Mouse (Mus musculus) megakaryocyte, embryonic 14.5 days (primary cell): ENCODE measurements around the gene Krtap9-3. TPM values are rescaled to one million over a fixed set of nuclear protein-coding genes. Genes with fewer than 3 reads are reported as not detected.

Source experiments
- H3K27me3 ChIP-seq: replicated peaks from 2 replicates; pipeline ENCODE3; 2012; ENCODE audit warnings: inconsistent platforms
- H3K36me3 ChIP-seq: replicated peaks from 2 replicates; pipeline ENCODE3; 2012; ENCODE audit warnings: low read length, inconsistent platforms, mixed read lengths
- H3K4me1 ChIP-seq: 2 replicates; pipeline ENCODE4 v1.6.1; 2012; ENCODE audit warnings: inconsistent platforms
- H3K4me3 ChIP-seq: replicated peaks from 2 replicates; pipeline ENCODE3; 2012; ENCODE audit warnings: moderate library complexity, mild to moderate bottlenecking, inconsistent platforms
- H3K9me3 ChIP-seq: 2 replicates; pipeline ENCODE4 v1.6.1; 2012; ENCODE audit warnings: inconsistent platforms
- FLI1 ChIP-seq: IDR thresholded peaks from 2 replicates; pipeline ENCODE4 v1.6.1; 2012; ENCODE audit warnings: low read length, inconsistent platforms, mixed read lengths
- GATA1 ChIP-seq: IDR thresholded peaks from 3 replicates; pipeline ENCODE4 v1.6.1; 2012; ENCODE audit warnings: mixed read lengths, low read length, inconsistent platforms, borderline replicate concordance
- polyA plus RNA-seq: library from polyadenylated mRNA; stranded (reverse); fragments of >175 nt; gene quantifications from 2 replicates; pipeline ENCODE4 v1.2.3, GENCODE M21; 2012; ENCODE audit warnings: low replicate concordance; ENCODE audit not compliant: insufficient read depth

Krtap9-3 gene
- polyA plus RNA-seq, 1 experiment = not detected

DNA sequence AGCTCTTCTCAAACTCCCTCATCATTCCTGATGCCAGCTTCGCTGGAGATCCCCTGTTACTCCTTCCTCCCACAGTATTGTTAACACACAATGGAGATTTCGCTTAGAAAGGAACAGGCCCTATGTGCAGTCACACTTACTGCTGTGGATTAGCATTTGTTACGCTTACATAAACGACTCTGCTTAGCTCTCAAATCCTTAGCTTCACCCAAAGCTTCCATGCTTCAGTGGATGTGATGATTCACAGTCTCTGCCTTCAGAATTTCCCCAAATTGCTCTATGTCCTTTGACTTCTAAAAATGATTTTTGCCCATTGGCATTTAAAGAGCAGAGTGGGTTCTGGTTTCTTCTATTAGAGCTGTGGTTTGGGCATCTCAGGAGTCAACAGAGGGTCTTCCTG, 24.7 kb downstream of the Krtap9-3 start:
- TF ChIP-seq FLI1 = no peak
- TF ChIP-seq GATA1 = no peak
- H3K9me3 ChIP-seq = no peaks in the 10 kb centered on the region
- peaks cover 3% of the 10 kb centered on the region; the same call in 1 of the 2 replicates for H3K4me1 ChIP-seq
- H3K27me3 ChIP-seq = peaks cover 2% of the 10 kb centered on the region
- no peak overlapping the region for H3K4me3 ChIP-seq
- H3K36me3 ChIP-seq = no peaks in the 10 kb centered on the region

DNA sequence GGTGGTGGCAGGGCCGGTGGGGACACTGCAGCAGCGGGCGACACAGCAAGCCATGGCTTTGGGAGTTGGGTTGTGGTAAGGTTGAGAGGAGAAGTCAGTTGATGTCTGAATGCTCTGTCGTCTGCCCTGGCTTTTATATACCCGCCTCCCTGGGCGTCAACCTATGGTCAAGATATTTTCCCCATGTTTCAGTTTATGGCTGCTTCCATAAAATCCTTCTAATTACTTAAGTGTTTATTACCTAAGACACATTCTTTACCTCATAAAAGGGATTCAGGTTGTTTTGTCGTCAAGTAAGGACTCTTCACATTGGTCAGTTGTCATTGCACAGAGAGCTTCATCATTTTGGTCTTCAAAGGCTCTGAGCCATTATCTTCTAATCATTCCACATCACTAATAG, 31.4 kb downstream of the Krtap9-3 start, which contains the start of gene Krtap3-1:
Gene Krtap3-1, minus strand, starts transcription at position 101 of the 400 bp plus-strand sequence.
- H3K27me3 ChIP-seq = no peaks in the 10 kb centered on the region
- H3K4me3 ChIP-seq = no peak within 1 kb of the TSS
- no peaks in the 10 kb centered on the region for H3K4me1 ChIP-seq
- no peak for TF ChIP-seq FLI1
- TF ChIP-seq GATA1 = no peak
- H3K9me3 ChIP-seq = no peaks in the 10 kb centered on the region
- no peaks in the 10 kb centered on the region for H3K36me3 ChIP-seq

DNA sequence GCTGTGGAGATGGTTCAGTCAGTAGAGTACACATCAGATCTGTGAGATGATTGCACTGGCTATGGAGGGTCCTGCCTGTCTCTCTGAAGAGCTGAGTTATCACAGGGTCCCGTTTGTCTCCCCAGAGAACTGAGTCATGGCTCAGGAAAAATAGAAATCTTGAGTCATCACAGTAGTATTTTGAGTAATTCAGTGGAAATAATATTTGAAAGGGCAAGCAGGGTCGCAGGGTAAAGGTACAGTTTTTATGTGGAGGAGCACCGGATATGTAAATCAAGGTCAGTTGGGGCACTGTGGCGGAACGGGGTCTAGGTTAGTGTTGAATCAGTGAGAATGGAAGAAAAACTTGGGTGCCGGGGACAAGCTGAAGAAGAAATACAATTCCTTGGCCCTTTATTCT, 35.3 kb downstream of the Krtap9-3 start:
- H3K36me3 ChIP-seq = no peaks in the 10 kb centered on the region
- no peaks in the 10 kb centered on the region for H3K9me3 ChIP-seq
- no peaks in the 10 kb centered on the region for H3K27me3 ChIP-seq
- TF ChIP-seq FLI1 = no peak
- TF ChIP-seq GATA1 = no peak
- H3K4me1 ChIP-seq = no peaks in the 10 kb centered on the region
- H3K4me3 ChIP-seq = no peak overlapping the region

DNA sequence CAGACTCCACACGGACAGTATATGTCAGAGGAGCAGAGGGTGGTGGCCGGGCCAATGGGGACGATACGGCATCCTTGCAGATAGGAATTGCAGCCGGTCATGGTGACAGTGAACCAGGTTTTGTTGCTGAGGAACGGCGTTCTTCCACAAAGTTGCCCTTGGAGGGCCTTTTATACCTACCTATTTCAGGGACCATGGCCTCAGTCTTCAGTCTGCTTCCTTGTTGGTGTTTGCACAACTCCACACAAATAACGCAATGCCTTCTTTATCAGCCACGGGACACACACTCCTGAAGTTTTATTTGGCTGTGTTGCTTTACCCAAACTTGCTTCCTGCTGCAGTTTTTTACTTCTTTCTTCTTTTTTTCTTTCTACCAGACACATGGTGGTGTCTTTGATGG, 38.5 kb downstream of the Krtap9-3 start, which contains the start of gene Gm11939:
Gene Gm11939, minus strand, starts transcription at position 101 of the 400 bp plus-strand sequence.
- TF ChIP-seq GATA1 (no peak), FLI1 (no peak)
- Histone ChIP-seq H3K4me3 (peak within 1 kb of the TSS; percentile 56), H3K4me1 (no peaks in the 10 kb centered on the region), H3K36me3 (no peaks in the 10 kb centered on the region), H3K27me3 (no peaks in the 10 kb centered on the region), H3K9me3 (no peaks in the 10 kb centered on the region)

DNA sequence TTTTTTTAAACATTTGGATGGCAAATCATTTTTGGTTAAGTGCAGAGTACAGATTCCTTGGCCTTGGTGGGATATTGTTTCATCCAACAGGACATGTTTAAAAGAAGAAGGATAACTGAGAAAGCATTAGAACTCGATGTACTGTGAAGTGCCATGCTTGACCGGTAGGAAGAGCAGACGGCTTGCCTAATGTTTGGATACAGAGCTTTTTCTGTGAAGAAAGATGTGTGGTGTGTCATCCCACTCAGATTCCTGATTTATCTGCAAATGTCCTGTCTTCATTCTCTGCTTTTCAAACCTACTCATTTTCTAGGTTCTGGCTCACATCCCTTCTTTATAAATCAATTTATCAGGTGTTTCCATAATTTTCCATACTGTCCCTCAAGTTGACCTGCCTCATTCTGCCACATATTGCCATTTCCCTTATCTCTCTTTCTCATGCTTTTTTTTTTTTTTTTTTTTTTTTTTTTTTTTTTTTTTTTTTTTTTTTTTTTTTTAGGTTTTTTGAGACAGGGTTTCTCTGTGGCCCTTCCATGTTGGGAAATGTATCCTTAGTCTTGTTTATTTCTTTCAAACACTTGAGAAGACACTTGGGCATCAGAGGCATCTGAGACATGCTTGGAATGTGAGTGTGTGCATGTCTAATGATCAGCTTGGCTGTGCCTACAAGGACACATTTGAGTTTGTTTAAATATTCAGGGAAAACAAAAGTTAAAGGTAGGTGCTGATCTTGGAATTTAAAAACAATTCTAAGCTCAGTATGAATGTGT, 39.7 kb downstream of the Krtap9-3 start:
- Histone ChIP-seq H3K4me3 (no peak overlapping the region), H3K4me1 (no peaks in the 10 kb centered on the region), H3K27me3 (no peaks in the 10 kb centered on the region), H3K36me3 (no peaks in the 10 kb centered on the region), H3K9me3 (no peaks in the 10 kb centered on the region)
- TF ChIP-seq GATA1 = no peak
- no peak for TF ChIP-seq FLI1

DNA sequence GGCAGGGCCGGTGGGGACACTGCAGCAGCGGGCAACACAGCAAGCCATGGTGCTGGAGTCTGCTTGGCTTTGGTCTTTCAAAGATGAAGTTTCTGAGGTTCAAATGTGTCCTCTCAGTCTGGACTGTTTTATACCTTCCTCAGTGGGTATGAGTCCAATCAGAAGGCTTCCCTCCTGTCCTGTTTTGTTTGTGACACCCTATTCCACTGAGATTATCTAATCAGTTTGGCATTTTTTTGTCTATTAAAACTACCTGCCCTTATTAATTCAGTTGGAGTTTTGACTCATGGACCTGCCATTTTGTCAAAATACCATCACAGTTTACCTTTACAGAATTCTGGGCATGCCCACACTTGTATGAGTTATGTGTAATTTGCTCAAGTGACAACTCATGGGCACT, 41.2 kb downstream of the Krtap9-3 start, which contains the start of gene Krtap3-2:
Gene Krtap3-2, minus strand, starts transcription at position 101 of the 400 bp plus-strand sequence.
- TF ChIP-seq FLI1 = no peak
- H3K36me3 ChIP-seq = no peaks in the 10 kb centered on the region
- H3K27me3 ChIP-seq = no peaks in the 10 kb centered on the region
- H3K4me1 ChIP-seq = no peaks in the 10 kb centered on the region
- no peaks in the 10 kb centered on the region for H3K9me3 ChIP-seq
- H3K4me3 ChIP-seq = no peak within 1 kb of the TSS

DNA sequence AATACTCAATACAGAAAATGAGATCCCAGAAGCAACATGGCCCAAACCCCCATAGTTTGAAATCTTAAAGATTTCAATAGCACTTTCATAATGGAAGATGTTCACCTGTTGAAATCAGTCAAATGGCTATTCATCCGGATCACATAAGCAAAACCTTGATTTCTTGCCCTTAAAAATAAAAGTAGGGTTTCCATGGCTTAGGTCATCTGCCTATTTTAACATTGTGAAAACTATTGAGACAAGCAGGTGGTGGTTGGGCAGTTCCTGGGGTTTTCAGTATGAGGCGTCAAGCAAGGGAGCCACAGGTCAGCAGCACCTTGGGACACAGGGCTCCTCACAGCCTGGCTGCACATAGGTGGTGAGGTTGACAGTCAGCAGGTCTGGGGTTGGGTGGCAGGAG, 41.7 kb downstream of the Krtap9-3 start:
- no peaks in the 10 kb centered on the region for H3K27me3 ChIP-seq

DNA sequence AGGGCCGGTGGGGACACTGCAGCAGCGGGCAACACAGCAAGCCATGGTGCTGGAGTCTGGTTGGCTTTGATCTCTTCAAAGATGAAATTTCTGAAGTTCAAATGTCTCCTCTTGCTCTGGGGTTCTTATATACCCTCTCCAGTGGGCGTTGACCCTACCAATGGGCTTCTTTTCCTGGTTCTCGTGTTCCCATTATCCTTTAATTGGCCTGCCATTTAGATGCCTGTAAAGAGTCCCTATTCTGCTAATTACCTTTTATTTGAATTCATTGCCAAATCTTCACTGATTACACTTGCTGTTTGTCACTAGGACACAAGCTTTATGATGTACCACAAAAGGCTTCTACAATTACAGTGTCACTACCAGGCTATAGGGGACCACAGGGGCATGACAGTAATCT, 47.1 kb downstream of the Krtap9-3 start, which contains the start of gene Krtap3-3:
Gene Krtap3-3, minus strand, starts transcription at position 101 of the 400 bp plus-strand sequence.
- no peak for TF ChIP-seq FLI1
- no peak for TF ChIP-seq GATA1
- Histone ChIP-seq H3K36me3 (no peaks in the 10 kb centered on the region), H3K4me1 (no peaks in the 10 kb centered on the region), H3K9me3 (no peaks in the 10 kb centered on the region), H3K4me3 (no peak within 1 kb of the TSS), H3K27me3 (no peaks in the 10 kb centered on the region)

More for the DNA sequence above, 41.7 kb downstream of the Krtap9-3 start:
- Histone ChIP-seq H3K4me3 (no peak overlapping the region), H3K9me3 (no peaks in the 10 kb centered on the region), H3K36me3 (no peaks in the 10 kb centered on the region), H3K4me1 (no peaks in the 10 kb centered on the region)
- no peak for TF ChIP-seq GATA1
- no peak for TF ChIP-seq FLI1

DNA sequence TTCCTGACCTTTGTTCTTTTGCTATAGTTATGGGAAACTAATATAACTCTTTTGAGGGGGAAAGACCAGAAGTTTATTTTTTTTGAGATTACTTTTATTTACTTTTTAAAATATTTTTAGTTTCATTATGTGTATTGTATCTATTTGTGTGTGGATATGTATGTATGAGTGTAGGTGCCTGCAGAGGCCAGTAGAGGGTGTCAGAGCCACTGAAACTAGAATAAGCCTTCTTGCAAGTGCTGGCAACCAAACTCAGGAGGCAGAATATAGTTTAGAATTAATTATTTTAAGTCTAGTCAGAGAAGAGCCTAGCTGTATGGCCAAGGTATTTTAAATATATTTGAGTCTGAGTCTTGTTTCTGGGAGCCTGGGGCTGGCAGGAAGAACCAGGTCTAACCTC, 50.0 kb downstream of the Krtap9-3 start:
- peaks cover under 1% of the 10 kb centered on the region for H3K27me3 ChIP-seq
- H3K4me1 ChIP-seq = no peaks in the 10 kb centered on the region
- no peaks in the 10 kb centered on the region for H3K9me3 ChIP-seq
- no peaks in the 10 kb centered on the region for H3K36me3 ChIP-seq
- no peak overlapping the region for H3K4me3 ChIP-seq
- TF ChIP-seq FLI1 (no peak), GATA1 (no peak)

Other genes starting within 250 kb of the Krtap9-3 start
- not detected in 2 replicates for gene Krt27, start 247.0 kb downstream of the Krtap9-3 start, polyA plus RNA-seq
- gene Krt28, start 223.2 kb downstream of the Krtap9-3 start, polyA plus RNA-seq = not detected in 2 replicates
- gene Krt10, start 208.7 kb downstream of the Krtap9-3 start, polyA plus RNA-seq = 6.6 TPM in 1 of 2 replicates, not detected in the other
- not detected in 2 replicates for gene Krt12, start 175.8 kb downstream of the Krtap9-3 start, polyA plus RNA-seq
- gene Krt20, start 160.0 kb downstream of the Krtap9-3 start, polyA plus RNA-seq = not detected in 2 replicates
- not detected in 2 replicates for gene Krt23, start 105.0 kb downstream of the Krtap9-3 start, polyA plus RNA-seq
- gene Krt39, start 76.8 kb downstream of the Krtap9-3 start, polyA plus RNA-seq = not detected in 2 replicates
- not detected in 2 replicates for gene Krt40, start 54.9 kb downstream of the Krtap9-3 start, polyA plus RNA-seq
- gene Krtap3-3, start 47.2 kb downstream of the Krtap9-3 start, polyA plus RNA-seq = not detected in 2 replicates
- not detected in 2 replicates for gene Krtap3-2, start 41.3 kb downstream of the Krtap9-3 start, polyA plus RNA-seq
- gene Gm11939, start 38.6 kb downstream of the Krtap9-3 start, polyA plus RNA-seq = not detected in 2 replicates
- not detected in 2 replicates for gene Krtap3-1, start 31.5 kb downstream of the Krtap9-3 start, polyA plus RNA-seq
- gene Krtap1-5, start 17.1 kb downstream of the Krtap9-3 start, polyA plus RNA-seq = not detected in 2 replicates
- not detected in 2 replicates for gene Krtap1-4, start 14.5 kb downstream of the Krtap9-3 start, polyA plus RNA-seq
- gene Krtap1-3, start 6.8 kb downstream of the Krtap9-3 start, polyA plus RNA-seq = not detected in 2 replicates
- not detected in 2 replicates for gene Gm11938, start 5.2 kb upstream of the Krtap9-3 start, polyA plus RNA-seq
- not detected in 2 replicates for gene Gm11937, start 12.1 kb upstream of the Krtap9-3 start, polyA plus RNA-seq
- not detected in 2 replicates for gene Krtap2-4, start 16.7 kb upstream of the Krtap9-3 start, polyA plus RNA-seq
- gene Gm11562, start 22.3 kb upstream of the Krtap9-3 start, polyA plus RNA-seq = not detected in 2 replicates
- not detected in 2 replicates for gene Krtap4-1, start 30.1 kb upstream of the Krtap9-3 start, polyA plus RNA-seq
- gene Krtap4-2, start 37.0 kb upstream of the Krtap9-3 start, polyA plus RNA-seq = not detected in 2 replicates
- not detected in 2 replicates for gene Krtap4-7, start 46.0 kb upstream of the Krtap9-3 start, polyA plus RNA-seq
- gene Gm11555, start 52.1 kb upstream of the Krtap9-3 start, polyA plus RNA-seq = not detected in 2 replicates
- not detected in 2 replicates for gene Gm11563, start 60.9 kb upstream of the Krtap9-3 start, polyA plus RNA-seq
- gene Krtap4-6, start 67.9 kb upstream of the Krtap9-3 start, polyA plus RNA-seq = not detected in 2 replicates
- gene Gm14190, start 92.6 kb upstream of the Krtap9-3 start, polyA plus RNA-seq = not detected in 2 replicates
- gene Gm14180, start 136.2 kb upstream of the Krtap9-3 start, polyA plus RNA-seq = not detected in 2 replicates
- not detected in 2 replicates for gene Gm11595, start 174.8 kb upstream of the Krtap9-3 start, polyA plus RNA-seq
- not detected in 2 replicates for gene Krtap4-8, start 182.6 kb upstream of the Krtap9-3 start, polyA plus RNA-seq
- not detected in 2 replicates for gene Krtap4-9, start 187.1 kb upstream of the Krtap9-3 start, polyA plus RNA-seq
- not detected in 2 replicates for gene Gm11596, start 195.4 kb upstream of the Krtap9-3 start, polyA plus RNA-seq
- gene Gm11569, start 200.8 kb upstream of the Krtap9-3 start, polyA plus RNA-seq = not detected in 2 replicates
- gene Gm11554, start 206.3 kb upstream of the Krtap9-3 start, polyA plus RNA-seq = not detected in 2 replicates
- gene Krtap4-13, start 211.8 kb upstream of the Krtap9-3 start, polyA plus RNA-seq = not detected in 2 replicates
- gene Gm11564, start 217.6 kb upstream of the Krtap9-3 start, polyA plus RNA-seq = not detected in 2 replicates
- gene 2300003K06Rik, start 240.0 kb upstream of the Krtap9-3 start, polyA plus RNA-seq = not detected in 2 replicates